Mouse (Mus musculus) brain, embryonic 14.5 days (tissue): ENCODE measurements around the gene Auts2.

Experiments
- CTCF ChIP-seq: fragments of 200-500 bp; IDR thresholded peaks from 2 replicates; pipeline ENCODE4 v1.5.1; 2012; ENCODE audit warnings: inconsistent platforms, mild to moderate bottlenecking, moderate library complexity, borderline replicate concordance; ENCODE audit not compliant: insufficient read depth, insufficient read length; ENCODE audit errors: extremely low read depth
- POLR2A ChIP-seq: fragments of 200-500 bp; IDR thresholded peaks from 2 replicates; pipeline ENCODE4 v1.6.1; 2012; ENCODE audit warnings: mild to moderate bottlenecking, inconsistent platforms, borderline replicate concordance; ENCODE audit not compliant: poor library complexity, insufficient read depth, insufficient read length, severe bottlenecking; ENCODE audit errors: extremely low read depth

DNA sequence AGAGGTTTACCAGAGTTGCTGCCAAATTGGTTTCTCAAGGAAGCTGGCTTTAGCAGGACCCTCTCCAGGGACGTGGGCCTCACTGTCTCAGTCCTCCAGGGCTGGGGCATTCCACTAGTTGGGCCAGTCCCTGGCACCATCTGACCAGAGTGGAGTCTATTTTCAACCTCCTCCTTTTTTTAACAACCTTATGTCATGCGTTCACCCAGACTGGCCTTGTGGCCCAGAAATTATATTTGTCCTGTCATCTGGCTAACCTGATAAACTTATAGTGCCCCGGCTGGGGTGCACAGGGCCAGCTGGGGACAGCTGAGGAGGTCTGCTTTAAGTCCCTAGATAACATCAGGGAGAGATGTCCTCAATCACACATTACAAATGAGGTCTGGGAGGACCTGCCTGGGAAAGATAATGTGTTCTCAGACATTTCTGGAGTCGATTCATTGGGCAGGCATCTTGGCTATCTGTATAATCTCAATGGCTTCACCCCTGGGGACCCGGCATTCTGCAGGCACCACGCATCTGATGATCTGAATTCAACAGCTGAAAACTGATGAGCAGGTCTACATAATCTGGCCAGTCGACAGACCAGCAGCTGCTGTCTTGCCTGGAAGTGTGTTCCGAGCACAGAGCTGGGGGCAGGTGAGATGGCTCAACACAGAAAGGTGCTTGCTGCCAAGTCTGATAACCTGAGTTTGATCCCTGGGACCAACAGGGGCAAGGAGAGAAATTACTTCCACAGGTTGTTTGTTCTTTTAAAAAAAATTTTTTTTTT is 984.6 kb downstream of the Auts2 start:
- no peak for TF ChIP-seq CTCF
- no peak for TF ChIP-seq POLR2A
